Mouse (Mus musculus): ENCODE results near the gene Tbc1d10b.
"Not testable (repeated sequence)": the region's sequence is repeated elsewhere in the genome, so short reads cannot be mapped to it uniquely, and the experiment has no call there.

Gene Tbc1d10b

GRCm38 (mm10) chr7:127208295-127208552 is at the start of gene Tbc1d10b:
TSS of gene Tbc1d10b (minus strand) at chr7:127208468.
- no peak for DNase-seq (ENCODE audit: extremely low read depth, low read depth, low spot score)

DNA sequence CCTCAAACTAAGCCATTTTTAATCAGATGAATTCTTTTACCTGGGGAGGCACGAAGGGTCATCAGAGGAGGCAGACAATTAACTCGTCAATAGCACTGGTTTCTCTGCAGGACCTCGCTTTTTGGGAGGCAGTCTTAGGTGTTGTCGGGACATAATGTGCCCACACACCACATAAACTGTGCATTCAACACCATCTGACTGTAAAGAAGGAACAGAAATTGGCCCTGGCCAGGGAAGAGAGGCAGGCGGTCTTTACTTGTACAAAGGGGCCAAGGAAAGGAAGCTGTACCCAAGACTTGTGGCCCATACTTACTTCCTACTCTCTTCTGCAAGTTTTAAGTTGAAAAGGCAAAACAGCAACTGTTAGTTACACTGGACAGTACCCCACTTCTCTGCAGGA is 48.2 kb upstream of the Tbc1d10b start:
- no peak for DNase-seq (ENCODE audit: extremely low read depth, low read depth, low spot score)

DNA sequence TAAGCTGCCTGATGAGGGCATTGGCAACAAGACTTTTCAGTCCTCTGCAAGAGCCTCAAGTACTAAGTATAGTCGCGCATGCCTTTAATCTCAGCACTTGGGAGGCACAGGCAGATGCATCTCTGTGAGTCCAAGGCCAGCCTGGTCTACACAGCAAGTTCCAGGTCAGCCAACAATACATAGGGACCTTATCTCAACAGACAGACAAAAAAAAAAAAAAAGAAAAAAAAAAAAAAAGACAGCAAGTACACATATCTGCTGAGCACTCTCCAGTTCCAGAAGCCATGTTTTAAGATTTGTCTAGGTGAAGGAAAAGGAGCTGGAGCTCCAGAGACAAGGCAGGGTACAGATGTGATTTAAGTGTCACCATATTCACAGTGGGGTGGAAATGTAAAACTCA is 47.7 kb upstream of the Tbc1d10b start:
- no peak for DNase-seq (ENCODE audit: extremely low read depth, low read depth, low spot score)

GRCm38 (mm10) chr7:127255008-127255407 is 46.7 kb upstream of the Tbc1d10b start:
- DNase-seq (ENCODE audit: extremely low read depth, low read depth, low spot score), result no peak

GRCm38 (mm10) chr7:127253821-127254769 is 45.8 kb upstream of the Tbc1d10b start:
- no peak for DNase-seq (ENCODE audit: extremely low read depth, low read depth, low spot score)

GRCm38 (mm10) chr7:127253341-127253740 is 45.1 kb upstream of the Tbc1d10b start:
- no peak for DNase-seq (ENCODE audit: extremely low read depth, low read depth, low spot score)

DNA sequence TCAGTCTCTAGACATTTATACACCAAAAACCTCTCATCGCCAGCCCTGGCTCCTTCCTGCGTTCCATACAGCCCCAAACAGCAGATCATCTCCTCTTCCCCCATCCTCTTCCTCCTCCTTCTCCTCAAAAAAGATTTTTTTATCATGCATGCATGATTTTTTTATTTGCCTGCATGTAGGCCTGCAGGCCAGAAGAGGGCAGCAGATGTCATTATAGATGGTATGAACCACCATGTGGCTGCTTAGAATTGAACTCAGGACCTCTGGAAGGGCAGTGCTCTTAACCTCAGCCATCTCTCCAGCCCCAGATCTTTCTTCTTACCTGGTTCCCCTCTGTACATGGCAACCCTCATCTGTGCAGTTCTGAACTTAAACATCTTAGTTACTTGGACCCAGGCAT is 44.1 kb upstream of the Tbc1d10b start:
- no peak for DNase-seq (ENCODE audit: extremely low read depth, low read depth, low spot score)

GRCm38 (mm10) chr7:127250511-127250910 is 42.2 kb upstream of the Tbc1d10b start:
- not testable (repeated sequence) for DNase-seq (ENCODE audit: extremely low read depth, low read depth, low spot score)

DNA sequence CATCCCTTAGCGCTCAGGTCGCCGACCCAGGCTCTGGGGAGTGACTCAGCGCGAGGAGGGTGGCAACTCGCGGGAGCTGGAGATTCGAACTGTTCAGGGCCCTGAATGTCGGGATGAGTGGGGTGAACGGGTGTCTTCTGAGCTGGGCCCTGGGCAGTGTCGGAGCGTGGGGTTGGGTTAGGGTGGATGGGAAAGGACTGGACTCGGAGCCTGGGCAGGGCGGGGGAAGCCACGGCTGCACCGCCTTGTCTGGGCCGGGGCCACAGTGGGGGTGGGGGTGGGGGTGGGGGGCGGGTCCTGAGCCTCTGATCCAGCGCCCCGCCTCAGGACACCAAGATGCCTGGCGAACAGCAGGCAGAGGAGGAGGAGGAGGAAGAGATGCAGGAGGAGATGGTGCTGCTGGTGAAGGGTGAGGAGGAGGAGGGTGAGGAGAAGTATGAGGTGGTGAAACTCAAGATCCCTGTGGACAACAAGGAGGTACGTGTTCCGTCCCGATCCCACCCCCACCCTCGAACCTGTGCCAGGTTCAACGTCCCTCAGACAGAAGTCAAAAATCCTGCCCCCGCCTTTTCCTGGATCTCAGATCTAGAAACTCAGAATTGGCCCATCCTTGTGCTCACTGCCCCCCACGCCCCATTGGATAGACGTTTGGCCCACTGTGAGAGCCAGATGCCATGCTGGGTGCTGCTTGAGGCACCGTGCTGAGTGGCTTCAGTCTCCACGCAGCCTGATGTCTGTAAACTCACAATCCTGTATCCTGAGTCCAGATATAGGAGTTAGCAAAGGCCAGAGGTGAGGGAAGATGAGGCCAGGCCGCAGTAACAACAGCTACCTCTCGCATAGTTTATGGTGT is 36.6 kb upstream of the Tbc1d10b start:
- no peak for DNase-seq (ENCODE audit: extremely low read depth, low read depth, low spot score)

GRCm38 (mm10) chr7:127243870-127244657 is 35.8 kb upstream of the Tbc1d10b start, which contains the start of gene Zfp771:
TSS of gene Zfp771 (plus strand) at chr7:127244274.
- no peak for DNase-seq (ENCODE audit: extremely low read depth, low read depth, low spot score)

DNA sequence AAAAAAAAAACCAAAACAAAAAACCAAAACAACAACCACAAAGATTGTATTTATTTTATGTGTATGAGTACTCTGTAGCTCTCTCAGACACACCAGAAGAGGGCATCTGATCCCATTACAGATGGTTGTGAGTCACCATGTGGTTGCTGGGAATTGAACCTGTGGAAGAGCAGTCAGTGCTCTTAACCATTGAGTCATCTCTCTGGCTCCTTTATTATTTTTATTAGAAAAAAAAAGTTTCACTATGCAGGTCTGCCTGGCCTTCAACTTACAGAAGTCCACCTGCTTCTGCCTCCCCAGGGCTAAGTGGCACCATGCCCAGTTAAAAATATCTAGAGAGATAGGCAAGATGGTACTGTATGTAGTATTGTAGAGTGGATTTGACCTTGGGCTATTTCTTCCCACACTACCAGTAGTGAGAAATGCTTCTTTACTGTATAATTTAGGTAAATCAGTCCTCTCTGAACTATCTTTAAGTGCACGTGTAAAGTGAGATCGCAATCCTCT is 35.1 kb upstream of the Tbc1d10b start:
- no peak for DNase-seq (ENCODE audit: extremely low read depth, low read depth, low spot score)

- no peak for DNase-seq (ENCODE audit: extremely low read depth, low read depth, low spot score)
Observed at GRCm38 (mm10) chr7:127234777-127235176, 26.5 kb upstream of the Tbc1d10b start.

- no peak for DNase-seq (ENCODE audit: extremely low read depth, low read depth, low spot score)
Observed at GRCm38 (mm10) chr7:127233765-127234164, 25.5 kb upstream of the Tbc1d10b start.

DNA sequence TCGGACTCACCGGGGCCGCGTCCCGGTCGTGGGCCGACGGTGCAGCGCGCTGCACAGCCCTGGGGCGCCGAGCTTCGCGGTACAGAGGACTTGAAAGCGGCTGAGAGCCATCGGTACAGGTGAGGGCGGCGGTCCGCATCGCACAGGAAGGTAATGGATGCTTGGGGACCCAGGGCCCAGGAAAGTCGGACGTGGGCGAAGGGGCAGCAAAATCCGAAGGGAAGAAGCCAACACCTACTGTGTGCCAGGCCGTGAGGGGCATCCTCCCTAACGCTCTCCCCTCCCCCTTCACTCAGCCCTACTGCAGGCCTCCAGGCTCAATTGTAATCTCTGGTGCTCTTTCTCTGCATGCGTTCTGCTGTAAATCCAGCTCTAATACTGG is 25.1 kb upstream of the Tbc1d10b start:
- no peak for DNase-seq (ENCODE audit: extremely low read depth, low read depth, low spot score)

- no peak for DNase-seq (ENCODE audit: extremely low read depth, low read depth, low spot score)
Observed at GRCm38 (mm10) chr7:127232622-127233367, 24.5 kb upstream of the Tbc1d10b start, which contains the start of the genes Zfp553 and Sept1. TSS of gene Zfp553 (plus strand) at chr7:127233061. TSS of gene Sept1 (minus strand) at chr7:127233130.

DNA sequence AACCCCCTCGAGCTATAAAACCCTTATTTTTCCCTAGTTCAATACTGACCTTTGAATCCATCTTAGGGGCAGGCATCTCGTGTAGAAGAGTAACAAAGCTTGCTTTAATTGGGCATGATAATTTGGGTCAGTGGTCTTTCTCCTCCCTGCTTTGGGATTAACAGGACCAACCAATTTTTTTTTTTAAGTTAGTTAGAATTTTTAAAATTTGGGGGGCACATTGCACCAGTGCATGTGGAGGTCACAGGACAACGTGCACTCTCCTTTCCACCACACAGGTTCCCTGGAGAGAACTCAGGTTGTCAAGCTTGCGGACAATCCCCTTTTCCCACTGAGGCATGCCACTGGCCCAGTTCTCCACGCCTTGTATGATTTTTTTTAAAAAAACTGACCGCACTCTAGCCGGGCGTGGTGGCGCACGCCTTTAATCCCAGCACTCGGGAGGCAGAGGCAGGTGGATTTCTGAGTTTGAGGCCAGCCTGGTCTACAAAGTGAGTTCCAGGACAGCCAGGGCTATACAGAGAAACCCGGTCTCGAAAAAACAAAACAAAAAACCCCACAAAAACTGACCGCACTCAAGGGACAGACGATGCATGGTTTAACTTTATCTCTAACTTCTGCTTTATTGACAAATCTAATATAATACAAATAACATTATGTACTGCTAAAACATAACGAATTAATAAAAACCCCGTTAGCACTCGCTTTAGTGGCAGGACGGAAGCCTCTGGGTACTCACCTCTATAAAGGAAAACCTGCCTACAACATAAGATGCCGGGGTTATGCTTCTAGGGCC is 23.8 kb upstream of the Tbc1d10b start:
- no peak for DNase-seq (ENCODE audit: extremely low read depth, low read depth, low spot score)

- no peak for DNase-seq (ENCODE audit: extremely low read depth, low read depth, low spot score)
Observed at GRCm38 (mm10) chr7:127231376-127231775, 23.1 kb upstream of the Tbc1d10b start.

DNA sequence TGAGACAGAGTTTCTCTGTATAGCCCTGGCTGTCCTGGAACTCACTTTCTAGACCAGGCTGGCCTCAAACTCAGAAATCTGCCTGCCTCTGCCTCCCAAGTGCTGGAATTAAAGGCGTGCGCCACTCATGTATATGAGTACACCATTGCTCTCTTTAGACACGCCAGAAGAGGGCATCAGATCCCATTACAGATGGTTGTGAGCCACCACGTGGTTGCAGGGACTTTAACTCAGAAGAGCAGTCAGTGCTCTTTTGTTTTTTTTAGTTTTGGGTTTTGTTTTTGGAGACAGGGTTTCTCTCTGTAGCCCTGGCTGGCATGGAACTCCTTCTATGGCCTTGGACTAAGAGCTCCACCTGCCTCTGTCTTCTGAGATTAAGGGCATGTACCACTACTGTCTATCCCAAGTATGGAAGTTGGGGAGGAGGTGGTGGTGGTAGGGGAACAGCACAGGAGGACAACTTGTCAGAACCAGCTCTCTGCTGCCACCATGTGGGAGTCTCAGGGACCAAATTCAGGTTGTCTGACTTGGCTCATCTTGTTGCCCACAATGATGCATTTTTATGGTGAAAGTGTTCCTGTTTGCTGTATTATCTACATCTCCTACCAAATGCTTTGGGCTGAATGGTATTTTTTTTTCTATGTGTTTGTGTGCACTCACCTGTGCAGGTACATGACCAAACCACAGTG is 20.5 kb upstream of the Tbc1d10b start:
- DNase-seq (ENCODE audit: extremely low read depth, low read depth, low spot score), result no peak
